Mouse (Mus musculus): ENCODE data around the gene Upf3b. TPM values are rescaled to one million over a fixed set of nuclear protein-coding genes. Genes with fewer than 3 reads are reported as not detected.
"Not testable (repeated sequence)": the region's sequence is repeated elsewhere in the genome, so short reads cannot be mapped to it uniquely, and the experiment has no call there.

Gene Upf3b
- polyA plus RNA-seq, 1 experiment from 2014 or later: 14.1 TPM

DNA sequence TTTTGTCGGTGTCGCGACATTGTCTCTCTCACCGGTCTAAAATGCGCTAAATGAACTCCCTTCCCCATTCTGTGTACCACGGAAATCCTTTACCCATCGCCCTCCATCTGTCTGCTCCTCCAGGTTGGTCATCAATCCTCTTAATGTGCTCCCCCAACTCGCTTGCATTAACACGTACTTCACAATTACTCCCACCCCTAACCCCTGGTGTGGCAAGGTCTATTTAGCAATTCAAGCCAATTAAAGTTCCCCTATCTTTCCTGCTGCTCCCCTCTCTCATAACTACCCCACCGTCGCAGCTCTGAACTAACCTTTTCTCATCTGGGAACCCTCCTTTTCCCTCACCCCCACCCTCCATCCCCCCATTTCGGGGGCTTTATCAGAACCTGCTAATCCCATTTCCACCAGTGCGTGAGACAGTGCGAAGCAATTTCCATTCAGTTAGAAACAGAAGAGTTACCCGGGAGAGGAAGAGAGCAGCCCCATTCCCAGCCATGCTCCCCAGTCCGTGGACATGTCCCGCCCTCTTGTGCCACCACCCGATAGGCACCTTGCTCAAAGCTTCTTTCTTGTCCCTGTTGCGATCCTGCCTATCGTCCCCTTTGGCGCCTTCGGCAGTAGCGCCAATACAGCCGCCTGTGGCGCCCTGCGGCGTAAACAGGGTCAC, 463 bp downstream of the Upf3b start:
- H3K9ac ChIP-seq: peak overlapping the region; percentile 85
- H3K27ac ChIP-seq (replicated peaks): peak overlapping the region; percentile 89
- 9% methylated on average over 27 of the region's 27 CpGs for WGBS
- peaks cover 17% of the 10 kb centered on the region; the same call in 1 of the 2 replicates for H3K36me3 ChIP-seq
- H3K4me1 ChIP-seq: no peaks in the 10 kb centered on the region
- H3K27me3 ChIP-seq (replicated peaks): no peaks in the 10 kb centered on the region
- H3K4me3 ChIP-seq: peak overlapping the region; percentile 64
- no peaks in the 10 kb centered on the region for H3K9me3 ChIP-seq
- ATAC-seq (ENCODE audit: extremely low read depth, insufficient number of reproducible peaks, low FRiP score, low TSS enrichment): peak; percentile 56
- peak overlapping the region; percentile 76 for H3K4me2 ChIP-seq

DNA sequence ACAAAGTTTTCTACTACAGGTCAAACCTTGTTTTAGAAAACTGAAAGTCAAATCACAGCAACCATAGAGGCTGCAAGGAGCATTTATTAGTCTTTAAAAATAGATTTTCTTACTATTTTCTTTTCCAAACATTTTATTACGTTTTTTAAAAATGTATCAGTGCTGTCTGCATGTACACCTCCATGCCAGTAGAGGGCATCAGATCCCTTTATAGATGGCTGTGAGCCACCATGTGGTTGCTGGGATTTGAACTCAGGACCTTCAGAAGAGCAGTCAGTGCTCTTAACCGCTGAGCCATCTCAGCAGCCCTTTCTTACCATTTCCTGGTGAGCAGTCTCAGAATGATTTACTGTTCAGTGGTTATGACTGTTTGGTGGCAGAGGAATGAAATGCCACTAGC, 6.3 kb downstream of the Upf3b start:
- H3K27ac ChIP-seq (replicated peaks): no peak overlapping the region
- H3K9me3 ChIP-seq: no peaks in the 10 kb centered on the region
- 75% methylated on average over 2 of the region's 2 CpGs for WGBS
- peaks cover 46% of the 10 kb centered on the region for H3K36me3 ChIP-seq
- no peak overlapping the region for H3K4me3 ChIP-seq
- H3K4me1 ChIP-seq: no peaks in the 10 kb centered on the region
- no peak for ATAC-seq (ENCODE audit: extremely low read depth, insufficient number of reproducible peaks, low FRiP score, low TSS enrichment)
- no peak overlapping the region for H3K9ac ChIP-seq
- H3K27me3 ChIP-seq (replicated peaks): no peaks in the 10 kb centered on the region
- no peak overlapping the region for H3K4me2 ChIP-seq

DNA sequence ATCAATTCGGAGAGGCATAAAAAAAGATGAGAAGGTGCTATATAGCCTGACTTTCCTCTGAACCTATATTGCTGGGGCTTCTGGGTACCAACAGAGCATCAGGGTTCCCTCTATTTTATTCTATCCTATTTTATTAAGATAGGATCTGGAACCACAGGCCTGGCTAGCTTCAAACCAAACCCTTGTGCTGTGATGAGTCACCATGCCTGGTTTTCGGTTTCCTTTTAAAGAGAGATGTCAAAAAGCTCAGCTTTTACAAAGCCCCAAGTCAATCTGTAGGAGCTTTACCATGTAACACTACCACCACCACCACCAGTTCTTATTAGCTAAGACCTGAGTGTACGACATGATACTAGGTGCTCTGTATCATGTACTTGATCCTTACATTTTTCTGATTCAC, 11.4 kb downstream of the Upf3b start:
- no peak for ATAC-seq (ENCODE audit: extremely low read depth, insufficient number of reproducible peaks, low FRiP score, low TSS enrichment)
- H3K9me3 ChIP-seq: no peaks in the 10 kb centered on the region
- H3K27me3 ChIP-seq (replicated peaks): no peaks in the 10 kb centered on the region
- no peak overlapping the region for H3K27ac ChIP-seq (replicated peaks)
- H3K4me1 ChIP-seq: no peaks in the 10 kb centered on the region
- no peak overlapping the region for H3K9ac ChIP-seq
- no peak overlapping the region for H3K4me2 ChIP-seq
- no peak overlapping the region for H3K4me3 ChIP-seq
- 82% methylated on average over 3 of the region's 3 CpGs for WGBS
- H3K36me3 ChIP-seq: peaks cover 62% of the 10 kb centered on the region

DNA sequence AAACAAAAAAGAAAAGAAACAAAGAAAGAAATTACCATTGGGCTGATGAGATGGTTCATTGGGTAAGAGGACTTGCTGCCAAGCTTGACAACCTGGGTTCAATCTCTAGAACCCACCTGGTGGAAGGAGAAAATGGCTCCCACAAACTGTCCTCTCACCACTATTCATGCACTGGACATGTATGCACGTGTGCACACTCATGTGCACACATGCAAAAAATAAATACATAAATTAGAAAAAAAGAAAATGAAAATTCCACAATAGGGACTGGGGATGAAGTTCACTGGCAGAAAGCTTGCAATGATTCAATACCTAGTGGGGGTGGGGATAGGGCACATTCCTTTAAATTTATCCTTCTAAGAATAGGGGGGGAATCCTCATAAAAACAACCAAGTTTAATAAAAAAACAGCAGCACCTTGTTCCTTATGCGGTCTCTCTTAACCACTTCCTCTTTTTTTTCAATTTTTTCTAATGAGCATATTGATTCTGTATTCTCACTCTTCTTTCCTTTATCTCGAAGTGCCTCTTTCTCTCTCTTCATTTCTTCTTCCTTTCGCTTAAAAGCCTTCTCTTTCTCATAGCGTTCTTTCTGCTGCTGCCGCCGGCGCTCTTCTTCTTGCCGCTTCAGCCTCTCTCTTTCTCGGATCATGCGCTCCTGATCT, 14.9 kb downstream of the Upf3b start:
- Histone ChIP-seq H3K9me3 (no peaks in the 10 kb centered on the region), H3K4me2 (no peak overlapping the region), H3K27me3 (replicated peaks) (no peaks in the 10 kb centered on the region), H3K4me1 (no peaks in the 10 kb centered on the region), H3K27ac (replicated peaks) (no peak overlapping the region), H3K4me3 (no peak overlapping the region), H3K36me3 (peaks cover 54% of the 10 kb centered on the region), H3K9ac (no peak overlapping the region)
- 93% methylated on average over 11 of the region's 11 CpGs for WGBS
- ATAC-seq (ENCODE audit: extremely low read depth, insufficient number of reproducible peaks, low FRiP score, low TSS enrichment): no peak

DNA sequence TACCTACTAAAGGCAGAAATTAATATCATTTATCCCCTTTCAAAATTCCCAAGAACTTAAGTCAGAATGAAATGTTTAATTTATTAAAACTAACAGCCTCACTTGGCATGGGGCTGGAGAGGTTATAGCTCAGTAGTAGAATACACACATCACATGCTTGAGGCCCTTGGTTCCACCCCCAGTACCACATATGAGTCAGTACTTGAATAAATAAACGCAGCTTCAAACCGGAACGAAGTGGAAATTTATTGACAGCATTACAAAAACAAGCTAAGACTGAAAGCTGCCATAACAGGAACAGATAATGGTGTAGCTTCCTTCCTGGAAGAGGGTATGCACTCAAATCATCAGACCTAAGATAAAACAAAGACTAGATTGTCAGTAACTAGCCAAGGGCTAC, 18.7 kb downstream of the Upf3b start:
- no peaks in the 10 kb centered on the region for H3K9me3 ChIP-seq
- no peak overlapping the region for H3K4me3 ChIP-seq
- H3K9ac ChIP-seq: no peak overlapping the region
- H3K27me3 ChIP-seq (replicated peaks): no peaks in the 10 kb centered on the region
- H3K36me3 ChIP-seq: peaks cover 29% of the 10 kb centered on the region
- 76% methylated on average over 3 of the region's 3 CpGs for WGBS
- no peaks in the 10 kb centered on the region for H3K4me1 ChIP-seq
- no peak overlapping the region for H3K4me2 ChIP-seq
- ATAC-seq (ENCODE audit: extremely low read depth, insufficient number of reproducible peaks, low FRiP score, low TSS enrichment): no peak
- H3K27ac ChIP-seq (replicated peaks): no peak overlapping the region

DNA sequence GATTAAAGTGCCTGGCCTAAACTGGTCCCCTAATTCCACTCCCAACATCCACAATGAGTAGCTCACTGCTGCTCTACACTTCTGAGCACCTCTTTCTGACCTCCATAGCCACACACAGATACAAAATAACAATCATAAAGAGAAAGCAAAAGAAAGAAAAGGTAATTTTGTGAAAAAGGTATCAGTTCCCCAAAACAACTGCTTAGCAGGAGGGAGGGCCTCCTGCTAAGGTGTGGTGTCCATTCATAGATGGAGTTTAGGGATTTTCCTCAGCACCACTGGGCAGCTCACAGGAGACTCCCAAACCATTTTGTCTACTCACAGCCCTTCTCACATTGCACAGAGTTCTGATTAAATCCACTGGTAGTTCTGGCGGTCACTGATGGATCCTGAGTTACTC, 21.3 kb downstream of the Upf3b start:
- Histone ChIP-seq H3K4me3 (no peak overlapping the region), H3K36me3 (peaks cover 11% of the 10 kb centered on the region), H3K9me3 (no peaks in the 10 kb centered on the region), H3K4me1 (no peaks in the 10 kb centered on the region), H3K27me3 (replicated peaks) (no peaks in the 10 kb centered on the region), H3K9ac (no peak overlapping the region), H3K4me2 (no peak overlapping the region), H3K27ac (replicated peaks) (no peak overlapping the region)
- WGBS: 70% methylated on average over 1 of the region's 1 CpGs
- no peak for ATAC-seq (ENCODE audit: extremely low read depth, insufficient number of reproducible peaks, low FRiP score, low TSS enrichment)

DNA sequence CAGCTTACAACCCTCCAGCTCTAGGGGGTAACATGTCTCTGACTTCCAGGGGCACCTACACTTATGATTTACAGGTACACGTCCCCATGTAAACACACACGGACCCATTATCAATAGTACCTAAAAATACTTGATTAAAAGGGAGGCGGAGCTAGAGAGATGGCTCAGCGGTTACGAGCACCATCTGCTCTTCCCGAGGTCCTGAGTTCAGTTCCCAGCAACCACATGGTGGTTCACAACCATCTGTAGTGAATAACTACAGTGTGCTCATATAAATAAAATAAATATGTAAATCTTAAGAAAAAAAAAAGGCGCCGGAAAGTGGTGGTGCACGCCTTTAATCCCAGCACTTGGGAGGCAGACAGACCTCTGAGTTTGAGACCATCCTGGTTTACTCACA, 24.5 kb downstream of the Upf3b start:
- Histone ChIP-seq H3K4me3 (peak overlapping the region; percentile 69), H3K4me1 (peaks cover 10% of the 10 kb centered on the region), H3K27ac (replicated peaks) (peak overlapping the region; percentile 91), H3K27me3 (replicated peaks) (no peaks in the 10 kb centered on the region), H3K36me3 (peaks cover 26% of the 10 kb centered on the region), H3K9ac (peak overlapping the region; percentile 71), H3K4me2 (peak overlapping the region; percentile 76), H3K9me3 (no peaks in the 10 kb centered on the region)
- WGBS: 19% methylated on average over 9 of the region's 9 CpGs
- ATAC-seq (ENCODE audit: extremely low read depth, insufficient number of reproducible peaks, low FRiP score, low TSS enrichment): no peak

DNA sequence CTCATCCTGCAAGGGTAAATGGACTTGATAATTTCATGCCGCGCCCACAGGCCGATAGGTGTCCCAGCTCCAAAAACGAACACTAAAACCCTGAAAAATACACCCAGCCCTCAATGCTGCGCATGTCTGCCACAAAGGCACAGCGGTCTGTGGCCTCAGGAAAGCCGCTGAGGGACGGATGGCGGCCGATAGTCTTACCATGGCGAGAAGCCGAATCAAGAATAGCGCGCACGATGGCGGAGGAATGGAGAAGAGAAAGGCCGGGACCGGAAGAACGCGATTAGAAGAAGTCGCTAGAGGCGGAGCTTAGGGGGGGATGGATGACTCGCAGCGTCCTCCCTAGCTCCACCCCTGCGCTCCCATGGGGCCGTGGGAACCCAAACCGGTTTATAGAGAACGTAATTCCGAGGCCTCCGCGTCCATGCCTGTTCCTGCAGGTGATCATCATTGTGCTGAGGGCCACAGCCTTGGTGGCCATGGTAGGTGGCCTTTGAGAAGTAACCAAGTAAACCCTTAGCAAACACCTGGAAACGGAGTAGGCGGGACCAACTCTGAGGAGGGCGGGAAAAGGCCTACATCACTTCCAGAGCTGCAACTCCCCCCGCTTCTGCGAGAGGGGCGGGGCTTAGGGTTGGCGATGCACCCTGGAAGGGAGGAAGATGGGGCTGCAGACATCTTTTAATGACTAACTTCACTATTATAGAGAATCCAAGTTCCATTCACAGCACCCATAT, 25.0 kb downstream of the Upf3b start, which contains the start of gene Rpl39:
Gene Rpl39, minus strand, starts transcription at position 476 of the 734 bp plus-strand sequence.
- WGBS: 11% methylated on average over 37 of the region's 38 CpGs
- no peaks in the 10 kb centered on the region for H3K27me3 ChIP-seq (replicated peaks)
- H3K27ac ChIP-seq (replicated peaks): peak within 1 kb of the TSS; percentile 91
- H3K9ac ChIP-seq: peak within 1 kb of the TSS; percentile 89
- H3K9me3 ChIP-seq: no peaks in the 10 kb centered on the region
- H3K4me2 ChIP-seq: peak within 1 kb of the TSS; percentile 76
- peak; percentile 90 for ATAC-seq (ENCODE audit: extremely low read depth, insufficient number of reproducible peaks, low FRiP score, low TSS enrichment)
- peaks cover 26% of the 10 kb centered on the region for H3K36me3 ChIP-seq
- H3K4me3 ChIP-seq: peak within 1 kb of the TSS; percentile 69
- peaks cover 10% of the 10 kb centered on the region for H3K4me1 ChIP-seq

DNA sequence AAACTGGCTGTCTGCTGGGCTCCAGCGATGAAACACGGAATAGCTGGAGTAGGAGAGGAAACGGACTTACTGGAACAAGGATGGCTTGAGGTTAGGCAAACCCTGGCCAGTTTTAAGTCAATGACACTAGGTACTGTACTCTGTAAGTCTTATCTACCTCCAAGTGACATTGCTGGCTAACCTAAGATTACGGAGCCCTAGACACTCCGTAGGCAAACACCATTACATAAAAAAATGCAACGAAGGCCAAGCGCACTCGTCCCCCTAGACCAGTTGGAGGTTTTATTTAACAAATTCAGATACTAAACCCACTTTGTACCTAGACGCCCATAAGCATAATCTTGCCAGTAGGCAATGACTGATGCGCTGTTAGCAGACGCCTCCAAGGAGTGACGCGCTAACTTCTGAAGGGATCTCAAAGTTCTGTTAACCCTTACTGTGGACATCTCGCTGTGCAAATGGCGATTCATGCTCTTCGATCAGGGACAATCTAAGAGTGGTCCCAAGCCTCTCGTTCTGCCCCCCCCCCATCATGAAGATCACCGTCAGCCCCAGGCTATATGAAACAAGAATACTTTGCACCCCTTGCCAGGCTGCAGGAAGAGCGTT, 25.7 kb downstream of the Upf3b start:
- Histone ChIP-seq H3K27ac (replicated peaks) (peak overlapping the region; percentile 91), H3K4me1 (peaks cover 10% of the 10 kb centered on the region), H3K4me2 (peak overlapping the region; percentile 76), H3K9ac (peak overlapping the region; percentile 89), H3K27me3 (replicated peaks) (no peaks in the 10 kb centered on the region), H3K9me3 (no peaks in the 10 kb centered on the region), H3K36me3 (peaks cover 26% of the 10 kb centered on the region), H3K4me3 (peak overlapping the region; percentile 69)
- WGBS: 10% methylated on average over 19 of the region's 19 CpGs
- ATAC-seq (ENCODE audit: extremely low read depth, insufficient number of reproducible peaks, low FRiP score, low TSS enrichment): no peak

DNA sequence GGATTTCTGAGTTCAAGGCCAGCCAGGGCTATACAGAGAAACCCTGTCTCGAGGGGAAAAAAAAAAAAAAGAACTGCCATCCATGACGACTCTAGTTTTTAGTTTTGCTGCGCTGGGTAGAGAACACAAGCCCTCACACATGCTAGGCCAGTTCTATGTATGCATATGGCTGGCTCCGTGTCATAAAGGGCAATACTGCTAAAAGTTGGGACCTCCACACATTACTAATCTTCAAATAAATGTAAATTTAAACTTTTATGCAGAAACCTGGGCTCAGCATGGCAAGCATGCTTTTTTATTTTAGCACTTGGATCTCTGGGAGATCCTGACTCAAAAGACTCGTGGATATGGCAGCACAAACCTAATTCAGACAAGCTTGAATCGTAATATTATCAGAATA, 28.9 kb downstream of the Upf3b start:
- Histone ChIP-seq H3K36me3 (peaks cover 26% of the 10 kb centered on the region), H3K9ac (no peak overlapping the region), H3K9me3 (no peaks in the 10 kb centered on the region), H3K27ac (replicated peaks) (no peak overlapping the region), H3K4me2 (no peak overlapping the region), H3K4me3 (no peak overlapping the region), H3K4me1 (peaks cover 10% of the 10 kb centered on the region), H3K27me3 (replicated peaks) (no peaks in the 10 kb centered on the region)
- WGBS: 52% methylated on average over 6 of the region's 6 CpGs
- no peak for ATAC-seq (ENCODE audit: extremely low read depth, insufficient number of reproducible peaks, low FRiP score, low TSS enrichment)

DNA sequence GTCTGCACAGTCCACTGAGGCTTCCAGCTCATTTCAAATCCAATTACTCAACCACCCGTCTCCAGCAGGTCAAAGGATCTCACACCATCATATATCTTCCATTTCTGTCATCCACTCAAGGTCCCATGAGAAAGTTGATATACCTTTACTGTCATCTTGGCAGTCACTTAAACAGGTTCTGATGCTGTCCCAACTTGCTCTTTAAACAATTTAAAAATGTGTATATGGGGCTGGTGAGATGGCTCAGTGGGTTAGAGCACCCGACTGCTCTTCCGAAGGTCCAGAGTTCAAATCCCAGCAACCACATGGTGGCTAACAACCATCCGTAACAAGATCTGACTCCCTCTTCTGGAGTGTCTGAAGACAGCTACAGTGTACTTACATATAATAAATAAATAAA, 29.8 kb downstream of the Upf3b start:
- H3K4me3 ChIP-seq; H3K9ac ChIP-seq; H3K27me3 ChIP-seq (replicated peaks); ATAC-seq (ENCODE audit: extremely low read depth, insufficient number of reproducible peaks, low FRiP score, low TSS enrichment); H3K27ac ChIP-seq (replicated peaks); H3K9me3 ChIP-seq; H3K4me2 ChIP-seq: not testable (repeated sequence)
- 72% methylated on average over 4 of the region's 4 CpGs for WGBS
- Histone ChIP-seq H3K36me3 (peaks cover 26% of the 10 kb centered on the region), H3K4me1 (peaks cover 10% of the 10 kb centered on the region)
